ENCODE assay signal across 9 mouse cellular contexts in the genomic region with DNA sequence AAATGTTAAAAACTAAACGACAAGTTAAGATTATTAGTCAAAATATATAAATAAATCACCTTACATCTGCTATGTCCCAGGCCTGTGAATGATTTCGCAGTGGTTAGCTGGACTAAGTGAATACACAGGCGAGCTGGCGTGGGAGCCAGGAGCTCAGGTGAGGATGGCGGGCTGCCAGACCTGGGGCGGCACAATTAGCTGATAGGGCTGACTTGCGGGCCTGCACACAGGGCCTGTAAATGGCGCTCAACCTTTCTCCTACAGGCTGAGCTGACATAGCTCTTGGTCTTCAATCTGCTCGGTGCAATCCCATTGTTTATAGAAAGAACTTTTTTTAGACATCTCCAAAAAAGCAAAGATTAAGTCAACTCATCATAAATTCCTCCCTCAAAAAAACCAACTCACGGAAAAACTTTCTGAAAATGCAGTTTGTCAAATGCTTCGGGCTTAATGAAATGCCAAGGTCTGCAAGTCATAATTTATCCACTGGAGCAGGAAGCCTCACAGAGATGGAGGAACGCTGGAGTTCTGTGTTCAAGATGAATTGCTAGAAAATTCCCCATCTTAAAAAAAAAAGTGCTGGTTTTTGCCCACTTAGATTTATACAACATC.
DNase-seq lines count a peak whose midpoint lies in the region; ATAC-seq and TF ChIP-seq lines count a peak whose summit lies in the region.
"Had no signal": no experiment of that assay in that cellular context is flagged by ENCODE, and none has a peak within 500 bp of the region (broad histone marks: within the 10 kb centered on the region; RNA-seq: fewer than 3 reads in every experiment).

No protein-coding gene starts in this region.

- H3K9me3 ChIP-seq in stomach, postnatal 0 days (ENCODE audit: control insufficient read depth, low read length), result no peaks in the 10 kb centered on the region

- DNase-seq in embryo, embryonic 11 days, result peak; percentile 41
- DNase-seq in embryo, embryonic 9.5 days (ENCODE audit: extremely low spot score), result no peak
- peak; percentile 25 for DNase-seq in ovary, postnatal 10 days (ENCODE audit: low spot score)
- no peak for DNase-seq in ovary, adult 18-20 months (ENCODE audit: low spot score)
- peak; percentile 73 for DNase-seq in kidney, postnatal 10 days
- peak; percentile 60 for DNase-seq in stomach, postnatal 0 days (ENCODE audit: low spot score)
- DNase-seq in layer of hippocampus, adult 18-20 months (ENCODE audit: low spot score in 2 of 2), result no peak
- DNase-seq in left cerebral cortex, adult 9 months (ENCODE audit: low spot score in 2 of 2), result no peak

- H3K36me3 ChIP-seq in stomach, postnatal 0 days (ENCODE audit: control insufficient read depth, insufficient read depth, low read length), result no peaks in the 10 kb centered on the region

- peaks cover 2% of the 10 kb centered on the region; the same call in 1 of the 2 replicates for H3K4me1 ChIP-seq in stomach, postnatal 0 days (replicated peaks; ENCODE audit: control insufficient read depth, insufficient read depth)

- no peak for ATAC-seq in stomach, postnatal 0 days (ENCODE audit: low FRiP score, low TSS enrichment)

- H3K27ac ChIP-seq in stomach, postnatal 0 days (replicated peaks), result no peak overlapping the region

- H3K4me2 ChIP-seq in stomach, postnatal 0 days (replicated peaks; ENCODE audit: low read depth), result no peak overlapping the region

- TF ChIP-seq CTCF in stomach, postnatal 0 days (IDR thresholded peaks at IDR 0.05; ENCODE audit: low read depth), result no peak

- WGBS in stomach, postnatal 0 days, result 30% methylated on average over 12 of the region's 12 CpGs

- no peaks in the 10 kb centered on the region for H3K27me3 ChIP-seq in stomach, postnatal 0 days (ENCODE audit: control insufficient read depth, insufficient read depth, low read length)
- H3K27me3 ChIP-seq: CH12.LX had no signal

- no peak overlapping the region for H3K9ac ChIP-seq in stomach, postnatal 0 days (ENCODE audit: low read length)

- peak; percentile 64 for TF ChIP-seq EP300 in stomach, postnatal 0 days (optimal IDR thresholded peaks at IDR 0.05)

- no peak overlapping the region for H3K4me3 ChIP-seq in stomach, postnatal 0 days (ENCODE audit: low read depth, low read length)

Comparison
In these comparisons a context has a peak if more than half of its experiments do, and no peak if none do; other contexts are left out.
1. DNase-seq: peak in embryo, embryonic 11 days (single experiment), ovary, postnatal 10 days (single experiment), kidney, postnatal 10 days (single experiment) and stomach, postnatal 0 days (single experiment); none in embryo, embryonic 9.5 days (single experiment), ovary, adult 18-20 months (single experiment), layer of hippocampus, adult 18-20 months (0 of 2) and left cerebral cortex, adult 9 months (0 of 2).